Mouse (Mus musculus) heart, embryonic 10.5 days (tissue): ENCODE measurements at regions not wholly inside any gene's neighbourhood (a gene's known extent, or its start where the extent isn't known, plus 50 kb on each side); places are given as distances from the start of the nearest gene placed in this dataset.

ENCODE experiments used
- DNase-seq: peaks from one replicate; pipeline ENCODE4 v3.0.0-alpha.2; 2017; ENCODE audit warnings: low spot score
- H3K27ac ChIP-seq: fragments of 300-500 bp; sonication (generic); 2 replicates; pipeline ENCODE4 v1.5.1; 2016; ENCODE audit warnings: mild to moderate bottlenecking
- H3K27me3 ChIP-seq: fragments of 300-500 bp; sonication (generic); 2 replicates; pipeline ENCODE4 v1.6.1; 2016; ENCODE audit warnings: mild to moderate bottlenecking; ENCODE audit not compliant: poor library complexity, insufficient read depth, severe bottlenecking
- H3K36me3 ChIP-seq: fragments of 300-500 bp; sonication (generic); 2 replicates; pipeline ENCODE4 v1.6.1; 2016; ENCODE audit warnings: mild to moderate bottlenecking, moderate library complexity
- H3K4me1 ChIP-seq: fragments of 300-500 bp; sonication (generic); 2 replicates; pipeline ENCODE4 v1.6.1; 2016; ENCODE audit warnings: mild to moderate bottlenecking
- H3K4me3 ChIP-seq: fragments of 300-500 bp; sonication (generic); 2 replicates; pipeline ENCODE4 v1.5.1; 2016; ENCODE audit warnings: mild to moderate bottlenecking, moderate library complexity
- H3K9me3 ChIP-seq: fragments of 300-500 bp; sonication (generic); 2 replicates; pipeline ENCODE4 v1.6.1; 2016; ENCODE audit warnings: mild to moderate bottlenecking, moderate library complexity
- WGBS: fragments of 180-500 bp; shearing (Covaris S2); methylation state at CpG from one replicate; pipeline ENCODE4 v1.1.7; 2016; 5-methylcytosine and 5-hydroxymethylcytosine counted together

- no peak for DNase-seq
- Histone ChIP-seq H3K27me3 (no peaks in the 10 kb centered on the region), H3K27ac (no peak overlapping the region), H3K4me1 (no peaks in the 10 kb centered on the region), H3K9me3 (no peaks in the 10 kb centered on the region), H3K36me3 (no peaks in the 10 kb centered on the region), H3K4me3 (no peak overlapping the region)
- WGBS: 82% methylated on average over 9 of the region's 9 CpGs
Measured at GRCm38 (mm10) chr8:93655752-93656151, 120.1 kb upstream of the Ces5a start.

- WGBS: 4% methylated on average over 15 of the region's 15 CpGs
- peaks cover 7% of the 10 kb centered on the region; the same call in 1 of the 2 replicates for H3K4me1 ChIP-seq
- no peaks in the 10 kb centered on the region for H3K27me3 ChIP-seq
- peak; percentile 91 for DNase-seq
- no peaks in the 10 kb centered on the region for H3K9me3 ChIP-seq
- H3K27ac ChIP-seq: peak overlapping the region; percentile 56; the same call in 1 of the 2 replicates
- no peaks in the 10 kb centered on the region for H3K36me3 ChIP-seq
- peak overlapping the region; percentile 48 for H3K4me3 ChIP-seq
Measured at GRCm38 (mm10) chr8:93661739-93662138, 126.1 kb upstream of the Ces5a start.

GRCm38 (mm10) chr8:93662219-93662618 lies 126.6 kb upstream of the Ces5a start:
- H3K4me3 ChIP-seq: peak overlapping the region; percentile 48
- DNase-seq: no peak
- 70% methylated on average over 5 of the region's 5 CpGs for WGBS

GRCm38 (mm10) chr8:93663851-93664250 lies 128.2 kb upstream of the Ces5a start:
- Histone ChIP-seq H3K36me3 (no peaks in the 10 kb centered on the region), H3K27me3 (no peaks in the 10 kb centered on the region), H3K4me3 (no peak overlapping the region), H3K4me1 (peaks cover 7% of the 10 kb centered on the region; the same call in 1 of the 2 replicates), H3K27ac (no peak overlapping the region), H3K9me3 (no peaks in the 10 kb centered on the region)
- 77% methylated on average over 4 of the region's 4 CpGs for WGBS
- no peak for DNase-seq

More at GRCm38 (mm10) chr8:93662219-93662618, 126.6 kb upstream of the Ces5a start:
- Histone ChIP-seq H3K9me3 (no peaks in the 10 kb centered on the region), H3K36me3 (no peaks in the 10 kb centered on the region), H3K4me1 (peaks cover 7% of the 10 kb centered on the region; the same call in 1 of the 2 replicates), H3K27me3 (no peaks in the 10 kb centered on the region), H3K27ac (peak overlapping the region; percentile 56; the same call in 1 of the 2 replicates)

- Histone ChIP-seq H3K27me3 (no peaks in the 10 kb centered on the region), H3K4me1 (no peaks in the 10 kb centered on the region), H3K9me3 (no peaks in the 10 kb centered on the region), H3K4me3 (no peak overlapping the region), H3K27ac (no peak overlapping the region), H3K36me3 (no peaks in the 10 kb centered on the region)
- WGBS: 54% methylated on average over 7 of the region's 7 CpGs
- DNase-seq: no peak
Measured at GRCm38 (mm10) chr8:93668306-93668705, 132.7 kb upstream of the Ces5a start.

GRCm38 (mm10) chr8:93674721-93675120 lies 135.0 kb upstream of the Gnao1 start:
- Histone ChIP-seq H3K9me3 (no peaks in the 10 kb centered on the region), H3K4me1 (no peaks in the 10 kb centered on the region), H3K4me3 (no peak overlapping the region), H3K36me3 (no peaks in the 10 kb centered on the region), H3K27me3 (no peaks in the 10 kb centered on the region), H3K27ac (no peak overlapping the region)
- 70% methylated on average over 3 of the region's 3 CpGs for WGBS
- no peak for DNase-seq

- Histone ChIP-seq H3K9me3 (no peaks in the 10 kb centered on the region), H3K27ac (no peak overlapping the region), H3K27me3 (no peaks in the 10 kb centered on the region), H3K4me3 (no peak overlapping the region), H3K36me3 (no peaks in the 10 kb centered on the region), H3K4me1 (no peaks in the 10 kb centered on the region)
- WGBS: 83% methylated on average over 12 of the region's 12 CpGs
- DNase-seq: no peak
Measured at GRCm38 (mm10) chr8:93683773-93684391, 125.9 kb upstream of the Gnao1 start.

GRCm38 (mm10) chr8:93684392-93684791 lies 125.4 kb upstream of the Gnao1 start:
- no peak overlapping the region for H3K4me3 ChIP-seq
- H3K4me1 ChIP-seq: no peaks in the 10 kb centered on the region
- 86% methylated on average over 6 of the region's 6 CpGs for WGBS
- no peaks in the 10 kb centered on the region for H3K9me3 ChIP-seq
- no peaks in the 10 kb centered on the region for H3K27me3 ChIP-seq
- H3K36me3 ChIP-seq: no peaks in the 10 kb centered on the region
- DNase-seq: no peak
- no peak overlapping the region for H3K27ac ChIP-seq

- Histone ChIP-seq H3K27me3 (no peaks in the 10 kb centered on the region), H3K4me3 (no peak overlapping the region), H3K4me1 (no peaks in the 10 kb centered on the region), H3K36me3 (no peaks in the 10 kb centered on the region), H3K27ac (no peak overlapping the region), H3K9me3 (no peaks in the 10 kb centered on the region)
- no peak for DNase-seq
- 66% methylated on average over 7 of the region's 7 CpGs for WGBS
Measured at GRCm38 (mm10) chr8:93688845-93689244, 120.9 kb upstream of the Gnao1 start.

- DNase-seq: no peak
- Histone ChIP-seq H3K4me3 (no peak overlapping the region), H3K27ac (no peak overlapping the region), H3K4me1 (no peaks in the 10 kb centered on the region), H3K36me3 (no peaks in the 10 kb centered on the region), H3K9me3 (no peaks in the 10 kb centered on the region), H3K27me3 (no peaks in the 10 kb centered on the region)
- 78% methylated on average over 4 of the region's 4 CpGs for WGBS
Measured at GRCm38 (mm10) chr8:93689832-93690471, 119.8 kb upstream of the Gnao1 start.

- WGBS: 95% methylated on average over 2 of the region's 2 CpGs
- Histone ChIP-seq H3K36me3 (no peaks in the 10 kb centered on the region), H3K9me3 (no peaks in the 10 kb centered on the region), H3K27ac (no peak overlapping the region), H3K4me1 (no peaks in the 10 kb centered on the region), H3K27me3 (no peaks in the 10 kb centered on the region), H3K4me3 (no peak overlapping the region)
- DNase-seq: no peak
Measured at GRCm38 (mm10) chr8:93691375-93691774, 118.4 kb upstream of the Gnao1 start.

- no peak for DNase-seq
- Histone ChIP-seq H3K4me1 (no peaks in the 10 kb centered on the region), H3K9me3 (no peaks in the 10 kb centered on the region), H3K36me3 (no peaks in the 10 kb centered on the region), H3K4me3 (no peak overlapping the region), H3K27ac (no peak overlapping the region), H3K27me3 (no peaks in the 10 kb centered on the region)
- WGBS: 64% methylated on average over 2 of the region's 2 CpGs
Measured at GRCm38 (mm10) chr8:93691826-93692225, 117.9 kb upstream of the Gnao1 start.

- 69% methylated on average over 7 of the region's 7 CpGs for WGBS
Measured at GRCm38 (mm10) chr8:93697206-93697605, 112.6 kb upstream of the Gnao1 start.

More at GRCm38 (mm10) chr8:93697206-93697605, 112.6 kb upstream of the Gnao1 start:
- Histone ChIP-seq H3K4me3 (no peak overlapping the region), H3K27ac (no peak overlapping the region), H3K27me3 (no peaks in the 10 kb centered on the region), H3K9me3 (no peaks in the 10 kb centered on the region), H3K4me1 (no peaks in the 10 kb centered on the region), H3K36me3 (no peaks in the 10 kb centered on the region)
- no peak for DNase-seq
